Mouse (Mus musculus) adrenal gland, adult (tissue): Measurements from ENCODE around the gene Ubald2.
"Not testable (repeated sequence)": the region's sequence is repeated elsewhere in the genome, so short reads cannot be mapped to it uniquely, and the experiment has no call there.

Source experiments
- DNase-seq, 2 experiments: peaks; one replicate each; pipeline ENCODE4 v3.0.0; 2022 to 2023; ENCODE audit warnings: low spot score in 1 of 2; ENCODE audit not compliant: inconsistent age in 2 of 2

The Ubald2 gene

DNA sequence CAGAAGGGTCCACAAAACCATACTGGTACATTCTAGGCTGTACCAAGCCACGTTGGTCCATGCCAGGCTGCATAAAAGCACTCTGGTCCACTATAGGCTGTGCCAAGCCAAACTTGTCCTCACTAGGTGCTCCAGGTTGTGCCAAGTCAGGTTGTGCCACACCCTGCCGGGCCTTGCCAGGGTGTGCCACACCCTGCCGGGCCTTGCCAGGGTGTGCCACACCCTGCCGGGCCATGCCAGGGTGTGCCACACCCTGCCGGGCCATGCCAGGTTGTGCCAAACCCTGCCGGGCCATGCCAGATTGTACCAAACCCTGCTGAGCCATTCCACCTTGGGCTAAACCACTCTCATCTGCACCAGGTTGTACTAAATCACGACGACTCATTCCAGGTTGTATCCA, 22.3 kb downstream of the Ubald2 start:
- DNase-seq: no peak

DNA sequence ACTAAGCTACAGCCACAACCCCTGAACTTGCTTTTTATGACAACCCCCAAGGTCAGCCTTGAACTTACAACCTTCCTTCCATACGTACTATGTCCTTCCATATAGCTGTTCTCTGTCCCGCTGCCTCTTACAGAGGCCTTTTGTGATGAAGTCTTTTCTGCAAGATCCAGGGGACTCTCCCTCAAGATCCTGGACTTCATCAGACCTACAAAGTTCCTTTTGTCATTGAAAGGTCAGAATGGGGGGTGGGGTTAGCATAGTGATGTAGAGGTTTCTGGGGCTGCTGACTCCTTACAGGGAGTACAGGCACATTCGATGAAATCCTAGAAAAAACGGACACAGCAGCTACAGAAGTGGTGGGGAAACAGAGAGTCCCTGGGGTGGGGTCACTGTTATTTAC, 25.9 kb downstream of the Ubald2 start:
- no peak for DNase-seq

DNA sequence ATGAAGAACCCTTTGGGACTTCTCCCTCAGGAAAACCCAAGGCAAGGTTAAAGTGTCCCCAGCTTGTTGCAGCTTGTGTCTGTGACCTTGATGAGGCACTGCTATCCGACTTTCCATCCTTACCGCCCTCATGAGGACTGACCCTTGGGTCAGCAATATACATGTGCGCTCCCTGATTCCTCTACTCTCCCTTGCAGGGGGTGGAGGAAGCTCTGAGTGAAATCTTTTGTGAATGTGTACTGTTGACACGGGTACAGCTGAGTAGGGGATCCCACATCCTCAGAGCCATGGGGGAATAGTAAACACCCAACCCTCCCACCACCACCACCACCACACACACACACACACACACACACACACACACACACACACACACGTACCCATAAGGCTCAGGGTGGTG, 29.4 kb downstream of the Ubald2 start:
- DNase-seq: no peak

DNA sequence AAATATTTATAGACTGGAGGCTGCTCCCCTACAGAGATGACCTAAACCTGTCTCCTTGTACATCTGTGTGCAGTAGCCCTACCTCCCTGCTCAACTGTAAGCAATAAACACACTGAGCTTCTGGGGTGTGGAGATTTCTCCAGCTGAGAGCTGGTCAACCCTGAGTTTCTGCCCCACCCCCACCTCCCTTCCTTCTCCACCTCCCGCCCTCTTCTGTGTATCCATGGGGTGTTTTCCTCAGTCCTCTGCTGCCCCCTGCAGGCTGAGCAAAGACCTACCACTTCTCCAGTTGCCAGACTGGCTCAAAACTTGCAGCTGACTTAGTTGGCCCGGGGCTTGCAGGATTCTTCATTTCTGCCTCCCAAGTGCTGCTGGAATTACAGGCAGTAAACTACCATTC, 29.9 kb downstream of the Ubald2 start:
- peak; percentile 83 to 93 for DNase-seq

DNA sequence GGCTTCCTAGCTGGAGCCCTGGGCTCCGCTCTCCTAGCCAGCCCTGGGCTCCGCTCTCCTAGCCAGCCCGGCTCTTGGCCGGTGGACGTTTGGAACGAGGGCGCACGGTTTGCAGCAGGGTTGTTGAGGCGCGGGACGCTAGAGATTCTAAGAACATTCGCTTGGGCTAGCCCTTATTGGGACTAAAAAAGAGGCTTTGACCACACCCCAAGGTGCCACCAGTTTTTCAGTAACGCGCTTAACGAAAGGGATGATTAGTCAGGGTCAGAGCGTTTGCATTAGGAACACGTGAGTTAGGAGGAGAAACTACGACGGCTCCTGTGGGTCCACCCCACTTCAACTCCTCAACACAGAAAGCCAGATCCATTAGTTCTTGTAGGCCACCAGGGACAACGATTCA, 32.2 kb downstream of the Ubald2 start, which contains the start of gene Qrich2:
Gene Qrich2, minus strand, starts transcription at position 101 of the 400 bp plus-strand sequence.
- no peak for DNase-seq

DNA sequence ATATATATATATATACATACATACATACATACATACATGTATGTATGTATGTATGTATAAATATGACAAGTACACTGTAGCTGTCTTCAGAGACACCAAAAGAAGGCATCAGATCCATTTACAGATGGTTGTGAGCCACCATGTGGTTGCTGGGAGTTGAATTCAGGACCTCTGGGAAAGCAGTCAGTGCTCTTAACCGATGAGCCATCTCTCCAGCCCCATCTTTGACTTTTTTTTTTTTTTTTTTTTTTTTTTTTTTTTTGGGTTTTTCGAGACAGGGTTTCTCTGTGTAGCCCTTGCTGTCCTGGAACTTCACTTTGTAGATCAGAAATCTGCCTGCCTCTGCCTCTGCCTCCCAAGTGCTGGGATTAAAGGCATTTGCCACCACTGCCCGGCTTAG, 34.4 kb downstream of the Ubald2 start:
- not testable (repeated sequence) for DNase-seq

DNA sequence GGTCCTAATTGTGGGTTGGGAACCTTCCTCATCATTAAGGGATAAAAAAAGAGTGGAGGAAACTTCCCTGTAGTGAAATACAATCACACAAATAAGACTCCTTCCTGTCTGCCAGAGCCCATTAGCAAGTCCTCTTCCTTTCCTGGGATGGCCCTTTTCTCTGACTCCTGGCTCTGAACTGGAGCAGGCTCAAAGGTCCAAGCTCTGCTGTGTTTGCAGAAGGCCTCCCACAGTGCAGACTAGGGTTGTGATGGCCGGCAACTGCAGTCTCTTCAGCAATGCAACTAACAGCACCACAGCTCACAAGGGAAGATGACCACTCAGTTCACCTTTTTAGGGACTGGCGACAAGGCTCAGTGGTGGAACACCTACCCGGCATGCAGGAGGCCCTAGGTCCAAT, 36.4 kb downstream of the Ubald2 start:
- no peak for DNase-seq

DNA sequence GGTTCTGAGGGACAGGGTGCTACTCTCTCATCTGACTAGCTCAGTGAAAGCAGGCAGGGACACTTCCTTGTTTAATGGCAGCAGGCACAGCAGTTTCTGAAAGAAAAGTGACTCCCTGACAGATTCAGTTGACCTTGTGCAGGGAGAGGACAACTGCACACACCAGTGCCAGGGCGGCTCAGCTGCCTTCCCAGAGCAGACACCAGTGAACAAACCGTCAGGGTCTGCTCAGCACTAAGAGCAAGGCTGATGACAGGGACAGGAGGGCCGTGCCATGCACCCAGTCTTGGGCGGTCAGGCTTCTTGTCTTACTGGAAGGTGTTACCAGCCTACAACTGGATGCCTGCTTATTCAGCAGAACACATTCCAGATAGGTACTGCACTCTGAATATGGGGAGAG, 37.0 kb downstream of the Ubald2 start:
- DNase-seq: peak in 1 of 2 experiments; percentile 71

DNA sequence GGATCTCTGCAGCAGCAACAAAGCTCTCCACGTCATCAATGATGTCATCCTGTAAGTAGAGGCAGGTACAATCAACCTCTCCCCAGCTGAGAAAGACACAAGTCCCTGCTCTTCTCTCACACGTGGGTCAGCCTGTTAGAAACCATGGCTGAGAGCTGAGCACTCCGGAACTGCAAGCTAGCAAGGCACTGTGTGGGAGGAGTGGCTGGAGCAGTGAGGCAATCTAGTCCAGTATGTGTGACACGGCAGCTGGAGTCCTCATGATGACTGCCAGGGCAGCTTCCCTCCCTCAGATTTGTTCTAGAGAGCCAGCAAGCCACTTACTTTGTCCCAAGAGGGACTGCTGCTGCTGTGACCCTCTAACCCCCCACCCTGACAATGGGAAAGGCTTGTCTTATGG, 38.4 kb downstream of the Ubald2 start:
- no peak for DNase-seq

DNA sequence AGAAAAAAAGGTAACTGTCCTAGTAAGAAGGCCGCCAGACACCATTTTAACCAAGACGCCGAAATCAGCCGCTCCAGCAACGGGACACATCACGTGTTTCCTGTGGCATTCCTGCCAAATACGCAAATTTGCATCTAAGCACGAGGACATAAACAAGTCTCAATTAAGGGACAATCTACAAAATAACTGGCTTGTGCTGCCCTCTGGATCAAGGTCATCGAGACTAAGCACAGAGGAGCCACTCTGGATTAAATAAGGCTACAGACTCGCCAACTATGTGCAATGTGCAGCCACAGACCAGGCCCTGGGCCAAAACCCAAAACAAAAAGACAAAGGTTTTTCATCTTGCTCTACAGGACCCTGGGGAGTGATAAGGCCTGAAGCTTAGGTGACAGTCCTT, 42.1 kb downstream of the Ubald2 start:
- peak; percentile 38 to 60 for DNase-seq

DNA sequence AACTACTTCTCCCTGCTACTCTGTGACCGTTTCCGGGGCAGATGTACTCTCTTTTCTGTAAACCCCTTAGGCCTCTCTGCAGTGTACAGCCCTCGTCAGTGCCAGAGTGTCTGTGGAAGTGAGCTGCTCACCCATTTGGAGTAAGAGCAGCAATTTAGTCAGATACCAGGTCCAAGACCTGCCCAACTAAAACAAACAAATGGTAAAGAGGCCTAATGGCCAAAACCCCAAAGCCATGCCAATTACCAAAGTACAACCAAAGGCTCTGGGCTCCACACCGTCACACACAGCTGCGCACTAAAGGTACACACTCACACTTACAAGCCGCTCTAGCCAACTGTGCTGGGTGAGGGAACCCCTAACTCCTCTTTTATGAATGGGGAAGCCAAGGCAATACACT, 42.8 kb downstream of the Ubald2 start:
- no peak for DNase-seq

DNA sequence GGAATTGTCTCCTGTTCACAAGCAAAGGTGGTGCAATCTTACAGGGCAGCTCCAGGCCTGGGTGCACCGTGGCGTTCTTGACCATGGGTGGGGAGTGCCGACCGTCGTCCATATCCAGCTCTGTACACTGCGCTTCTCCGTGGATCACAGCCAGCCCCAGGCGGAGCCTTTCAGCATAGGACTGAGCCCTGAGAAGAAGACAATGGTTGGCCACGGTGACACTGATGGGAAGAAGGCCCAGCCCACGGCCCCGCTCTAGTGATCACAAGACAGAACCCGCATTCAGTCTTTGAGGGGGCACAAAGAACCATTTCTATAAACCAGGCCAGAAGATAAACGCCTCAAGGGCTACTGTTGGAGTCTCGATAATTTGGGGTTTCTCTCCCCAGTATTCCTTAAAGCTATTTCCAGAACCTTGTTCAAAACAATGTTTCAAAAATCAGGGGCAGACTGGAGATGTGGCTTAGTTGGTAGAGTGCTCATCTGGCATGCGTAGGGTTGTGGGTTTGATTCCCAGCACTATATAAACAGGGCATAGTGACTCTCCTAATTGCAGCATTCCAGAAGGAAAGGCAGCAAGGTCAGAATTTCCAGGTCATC, 43.4 kb downstream of the Ubald2 start:
- DNase-seq: no peak

DNA sequence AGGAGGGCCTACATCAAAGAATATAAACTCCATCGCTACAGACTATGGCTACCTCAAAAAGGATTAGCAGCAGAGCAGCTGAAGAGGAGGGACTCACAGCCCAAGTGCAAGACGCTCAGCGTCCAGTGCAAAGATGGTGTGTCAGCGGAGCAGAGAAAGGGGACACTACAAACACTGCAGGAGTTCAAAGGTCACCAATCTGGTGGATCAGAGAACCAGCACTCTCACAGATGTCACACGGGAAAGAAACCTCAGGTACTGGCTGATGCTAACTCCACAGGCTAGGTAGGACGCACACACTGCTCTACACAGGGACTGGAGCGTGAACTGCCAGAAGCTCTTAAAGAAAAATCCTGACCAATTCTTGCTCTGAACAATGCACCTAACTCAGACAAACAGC, 45.1 kb downstream of the Ubald2 start:
- DNase-seq: no peak

DNA sequence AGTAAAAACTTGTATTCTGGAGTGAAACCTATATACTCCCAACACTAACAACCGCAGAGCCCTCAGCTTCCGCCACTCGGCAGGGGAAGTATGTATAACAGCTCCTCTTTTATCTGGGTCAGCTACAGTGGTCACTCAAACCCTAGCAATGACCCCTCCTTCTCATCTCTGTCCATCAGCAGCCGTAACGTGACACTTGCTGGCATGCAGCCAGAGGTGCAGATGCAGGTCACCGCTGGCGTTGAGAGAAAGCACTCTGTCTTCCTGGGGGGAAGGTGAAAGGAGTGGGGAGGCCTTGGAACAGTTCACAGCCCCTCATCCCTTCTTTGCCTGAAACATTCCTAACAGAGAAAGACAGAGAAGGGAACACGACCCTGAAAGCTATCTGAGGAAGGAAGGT, 45.9 kb downstream of the Ubald2 start:
- no peak for DNase-seq

DNA sequence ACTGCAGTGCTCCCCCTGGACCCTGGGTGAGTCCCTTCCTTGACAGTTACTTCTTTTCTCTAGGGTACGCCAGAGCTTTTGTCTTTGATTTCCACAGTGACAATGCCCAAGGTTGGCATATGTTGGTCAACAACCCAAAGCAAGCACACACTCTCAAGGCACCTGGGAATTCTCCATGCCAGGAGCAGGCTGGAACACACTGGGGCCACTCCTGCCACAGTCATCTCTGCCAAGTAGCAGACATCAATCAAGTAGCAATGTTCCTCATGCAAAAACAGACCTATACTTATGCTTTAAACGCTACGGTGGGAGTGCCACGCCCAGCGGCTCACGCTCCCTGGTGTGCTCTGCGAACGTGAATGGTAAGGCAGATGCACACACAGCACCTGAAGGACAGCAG, 47.1 kb downstream of the Ubald2 start:
- DNase-seq: no peak

DNA sequence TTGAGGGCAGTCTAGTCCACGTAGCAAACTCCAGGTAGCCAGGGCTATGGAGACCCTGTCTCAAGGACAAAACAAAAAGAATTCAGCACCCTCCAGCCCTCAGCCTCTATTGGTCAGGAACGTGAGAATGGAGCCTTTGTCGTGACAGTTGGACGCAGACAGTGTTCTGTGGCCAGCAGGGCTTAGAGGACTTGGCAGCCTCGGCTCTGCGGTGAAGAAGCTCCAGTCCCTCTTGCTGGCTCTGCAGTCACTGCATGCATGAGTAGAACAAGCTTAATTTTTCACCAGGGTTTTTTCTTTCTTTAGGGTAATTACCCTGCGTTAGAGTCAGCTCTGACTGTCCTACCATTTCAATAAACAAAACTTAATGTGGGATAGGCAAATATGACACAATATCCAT, 47.9 kb downstream of the Ubald2 start:
- no peak for DNase-seq

DNA sequence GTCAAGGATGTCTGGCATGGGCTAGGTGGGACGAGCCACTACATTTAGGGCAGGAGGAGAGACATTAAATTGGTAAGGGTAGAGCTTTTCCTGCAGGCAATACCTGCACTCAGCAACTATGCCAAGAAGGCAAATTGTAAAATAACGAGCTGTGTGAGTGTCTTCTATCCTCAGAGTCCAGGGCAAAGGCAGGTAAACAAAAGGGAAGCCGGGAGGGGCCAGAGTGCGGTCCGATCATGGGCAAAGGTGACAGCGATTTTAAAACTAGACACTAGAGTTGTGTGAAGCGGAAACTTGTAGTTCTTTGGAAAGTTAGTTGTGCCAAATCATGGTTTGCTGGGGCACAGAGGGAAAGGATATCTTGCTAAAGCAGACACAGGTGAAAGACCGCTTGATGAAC, 50.4 kb downstream of the Ubald2 start:
- DNase-seq: no peak

DNA sequence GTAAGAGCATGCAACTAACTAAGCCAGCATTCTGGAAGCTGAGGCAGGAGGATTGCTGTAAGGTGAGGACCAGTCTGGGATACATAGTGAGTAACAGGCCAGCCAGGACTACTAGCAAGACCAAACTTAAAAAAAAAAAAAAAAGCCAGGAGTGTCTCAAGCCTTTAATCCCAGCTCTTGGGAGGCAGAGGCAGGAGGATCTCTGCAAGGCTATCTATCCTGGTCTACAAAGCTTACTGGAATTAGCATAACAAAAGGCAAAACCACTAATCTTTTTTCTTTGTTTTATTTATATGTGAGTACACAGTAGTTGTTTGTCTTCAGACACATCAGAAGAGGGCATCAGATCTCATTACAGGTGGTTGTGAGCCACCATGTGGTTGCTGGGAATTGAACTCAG, 54.3 kb downstream of the Ubald2 start:
- DNase-seq: no peak
